Mouse (Mus musculus) thymus, postnatal 25 days (tissue): ENCODE measurements around the gene Stox2.

Source experiments
- DNase-seq: peaks from one replicate; pipeline ENCODE4 v3.0.0; 2022

Stox2 gene

GRCm38 (mm10) chr8:47180181-47180580 is 266.0 kb downstream of the Stox2 start:
- DNase-seq = no peak

- DNase-seq = no peak
These were observed 267.4 kb downstream of the Stox2 start for GRCm38 (mm10) chr8:47178785-47179184.

- no peak for DNase-seq
These were observed 272.3 kb downstream of the Stox2 start for GRCm38 (mm10) chr8:47173823-47174222.

- no peak for DNase-seq
These were observed 273.3 kb downstream of the Stox2 start for GRCm38 (mm10) chr8:47172848-47173247.

GRCm38 (mm10) chr8:47160688-47161087 is 285.5 kb downstream of the Stox2 start:
- no peak for DNase-seq

GRCm38 (mm10) chr8:47154521-47154920 is 291.6 kb downstream of the Stox2 start:
- DNase-seq = no peak

- no peak for DNase-seq
These were observed 300.9 kb downstream of the Stox2 start for GRCm38 (mm10) chr8:47145258-47145657.

GRCm38 (mm10) chr8:47136047-47136446 is 310.1 kb downstream of the Stox2 start:
- DNase-seq = no peak

- DNase-seq = no peak
These were observed 310.6 kb downstream of the Stox2 start for GRCm38 (mm10) chr8:47135586-47135985.

GRCm38 (mm10) chr8:47134736-47135135 is 311.4 kb downstream of the Stox2 start:
- DNase-seq = no peak

- no peak for DNase-seq
These were observed 312.8 kb downstream of the Stox2 start for GRCm38 (mm10) chr8:47133381-47133780.
